Mouse (Mus musculus): ENCODE measurements at regions not wholly inside any gene's neighbourhood (a gene's known extent, or its start where the extent isn't known, plus 50 kb on each side); places are given as distances from the start of the nearest gene placed in this dataset.

DNA sequence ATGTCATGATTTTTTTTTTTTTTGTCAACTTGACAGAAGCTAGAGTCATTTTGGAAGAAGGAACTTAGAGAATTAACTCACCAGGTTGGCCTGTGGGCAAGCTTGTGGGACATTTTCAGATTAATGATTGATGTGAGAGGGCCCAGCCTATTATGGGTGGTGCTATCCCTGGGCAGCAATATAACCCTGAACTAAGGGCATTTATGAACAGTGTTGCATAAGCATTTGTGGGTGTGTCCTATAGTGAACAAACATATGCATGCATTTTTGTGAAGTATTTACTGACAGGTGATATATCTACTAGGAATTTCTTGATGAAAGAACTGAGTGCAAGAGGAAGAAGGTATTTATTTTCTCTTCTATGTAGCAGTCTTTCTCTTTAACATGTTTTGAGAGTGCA is 320.5 kb upstream of the Slc30a5 start:
- Histone ChIP-seq H3K9ac (replicated peaks) (no peak overlapping the region), H3K27ac (no peak overlapping the region), H3K9me3 (ENCODE audit: control insufficient read depth, low read length) (no peaks in the 10 kb centered on the region), H3K4me3 (ENCODE audit: insufficient read depth in 1 of 2, low read depth in 2 of 2, low read length in 2 of 2) (no peak overlapping the region), H3K4me2 (ENCODE audit: low read depth) (no peak overlapping the region), H3K27me3 (ENCODE audit: control insufficient read depth, insufficient read depth, low read length) (no peaks in the 10 kb centered on the region), H3K36me3 (replicated peaks; ENCODE audit: control insufficient read depth, insufficient read depth, low read depth) (no peaks in the 10 kb centered on the region), H3K4me1 (replicated peaks; ENCODE audit: control insufficient read depth in 2 of 2, insufficient read depth in 2 of 2, low read length in 1 of 2) (no peaks in the 10 kb centered on the region)
- ATAC-seq (ENCODE audit: insufficient read depth) (no peak), DNase-seq (ENCODE audit: low read depth in 3 of 3, low spot score in 3 of 3) (no peak)
- TF ChIP-seq EP300 (IDR thresholded peaks at IDR 0.05; ENCODE audit: low read depth), result no peak
- TF ChIP-seq CTCF (IDR thresholded peaks at IDR 0.05; ENCODE audit: low read depth), result no peak

DNA sequence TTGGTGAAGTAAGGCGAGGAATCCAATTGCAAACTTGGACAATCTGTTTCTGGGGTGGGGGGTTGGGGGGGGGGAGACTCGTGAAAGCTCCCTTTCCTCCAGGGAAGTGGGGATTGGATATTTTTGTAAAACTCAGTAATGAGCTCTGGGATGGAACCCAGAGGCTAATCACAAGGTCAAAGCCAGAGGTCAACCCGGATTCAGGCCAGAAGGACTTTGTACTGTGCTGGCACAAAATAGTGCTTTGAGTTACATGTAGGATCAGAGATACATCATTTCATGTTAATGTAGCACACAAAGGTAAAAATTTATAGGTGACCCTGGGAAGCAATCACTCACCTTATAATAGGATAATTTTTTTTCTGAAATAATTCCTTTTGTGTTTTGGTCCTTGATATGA is 309.5 kb upstream of the Slc30a5 start:
- Histone ChIP-seq H3K4me1 (replicated peaks; ENCODE audit: control insufficient read depth in 2 of 2, insufficient read depth in 2 of 2, low read length in 1 of 2) (no peaks in the 10 kb centered on the region), H3K27ac (no peak overlapping the region), H3K9ac (replicated peaks) (no peak overlapping the region), H3K9me3 (ENCODE audit: control insufficient read depth, low read length) (no peaks in the 10 kb centered on the region), H3K27me3 (ENCODE audit: control insufficient read depth, insufficient read depth, low read length) (no peaks in the 10 kb centered on the region), H3K4me2 (ENCODE audit: low read depth) (no peak overlapping the region), H3K4me3 (ENCODE audit: insufficient read depth in 1 of 2, low read depth in 2 of 2, low read length in 2 of 2) (no peak overlapping the region), H3K36me3 (replicated peaks; ENCODE audit: control insufficient read depth, insufficient read depth, low read depth) (no peaks in the 10 kb centered on the region)
- ATAC-seq (ENCODE audit: insufficient read depth), result no peak
- no peak for DNase-seq (ENCODE audit: low read depth in 3 of 3, low spot score in 3 of 3)
- WGBS (ENCODE audit: insufficient replicate concordance), result 43% methylated on average over 3 of the region's 3 CpGs
- TF ChIP-seq CTCF (IDR thresholded peaks at IDR 0.05; ENCODE audit: low read depth), result no peak
- no peak for TF ChIP-seq EP300 (IDR thresholded peaks at IDR 0.05; ENCODE audit: low read depth)

DNA sequence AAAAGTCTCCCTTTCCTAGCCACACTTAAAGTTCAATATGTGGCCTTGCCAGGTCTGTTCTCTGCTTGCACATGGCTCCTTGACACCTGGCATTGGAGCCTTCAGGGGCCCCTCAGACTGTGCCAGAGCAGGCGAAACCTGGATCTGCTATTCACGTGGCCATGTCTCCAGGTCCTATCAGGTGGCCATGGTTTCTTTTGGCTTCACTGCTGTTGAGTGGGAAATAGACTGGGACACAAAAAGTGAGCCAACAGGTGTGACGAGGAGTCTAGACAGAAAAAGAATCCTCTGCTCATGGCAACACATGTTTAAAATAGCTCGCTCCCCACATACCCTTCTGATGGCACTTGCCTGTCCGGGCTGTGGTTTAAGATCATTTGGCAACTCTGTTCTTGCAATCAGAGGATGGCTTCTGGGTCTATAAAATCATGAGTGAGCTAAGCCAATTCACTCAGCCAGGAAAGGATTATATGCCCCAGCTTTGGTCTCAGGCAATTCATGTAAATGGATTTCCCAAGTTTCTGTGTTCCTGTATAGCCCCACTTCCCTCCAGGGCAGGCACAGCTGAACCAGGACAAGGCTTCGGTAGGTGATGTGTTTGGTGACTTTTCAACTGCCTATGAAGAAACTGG is 309.0 kb upstream of the Slc30a5 start:
- DNase-seq (ENCODE audit: low read depth in 3 of 3, low spot score in 3 of 3) (no peak), ATAC-seq (ENCODE audit: insufficient read depth) (no peak)
- TF ChIP-seq EP300 (IDR thresholded peaks at IDR 0.05; ENCODE audit: low read depth), result no peak
- TF ChIP-seq CTCF (IDR thresholded peaks at IDR 0.05; ENCODE audit: low read depth), result no peak
- Histone ChIP-seq H3K4me3 (ENCODE audit: insufficient read depth in 1 of 2, low read depth in 2 of 2, low read length in 2 of 2) (no peak overlapping the region), H3K27ac (no peak overlapping the region), H3K4me2 (ENCODE audit: low read depth) (no peak overlapping the region), H3K9me3 (ENCODE audit: control insufficient read depth, low read length) (no peaks in the 10 kb centered on the region), H3K9ac (replicated peaks) (no peak overlapping the region), H3K4me1 (replicated peaks; ENCODE audit: control insufficient read depth in 2 of 2, insufficient read depth in 2 of 2, low read length in 1 of 2) (no peaks in the 10 kb centered on the region), H3K27me3 (ENCODE audit: control insufficient read depth, insufficient read depth, low read length) (no peaks in the 10 kb centered on the region), H3K36me3 (replicated peaks; ENCODE audit: control insufficient read depth, insufficient read depth, low read depth) (no peaks in the 10 kb centered on the region)
- WGBS (ENCODE audit: insufficient replicate concordance), result 67% methylated on average over 6 of the region's 6 CpGs

DNA sequence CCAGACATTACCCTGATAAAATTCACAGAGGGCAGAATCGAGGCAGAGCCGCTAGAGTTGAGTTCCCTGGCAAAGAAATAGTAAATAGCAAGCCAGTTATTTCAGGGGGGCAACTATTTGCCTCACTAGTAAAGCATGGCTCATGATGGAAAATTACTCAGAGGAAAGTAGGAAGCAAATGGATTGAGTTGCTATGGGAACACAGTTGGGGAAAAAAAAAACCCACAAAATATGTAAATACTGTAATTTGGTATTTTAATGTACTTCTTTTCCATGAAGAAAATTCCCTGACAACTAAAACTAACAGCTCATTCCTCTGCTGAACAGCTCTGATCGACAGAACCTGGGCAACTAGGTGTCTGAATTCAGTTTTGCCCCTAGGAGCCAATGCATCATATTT is 296.2 kb upstream of the Slc30a5 start:
- no peak overlapping the region for H3K4me3 ChIP-seq (ENCODE audit: insufficient read depth in 1 of 2, low read depth in 2 of 2, low read length in 2 of 2)
- H3K36me3 ChIP-seq (replicated peaks; ENCODE audit: control insufficient read depth, insufficient read depth, low read depth), result no peaks in the 10 kb centered on the region
- H3K9me3 ChIP-seq (ENCODE audit: control insufficient read depth, low read length), result no peaks in the 10 kb centered on the region
- H3K27ac ChIP-seq, result no peak overlapping the region
- no peak for ATAC-seq (ENCODE audit: insufficient read depth)
- no peak overlapping the region for H3K4me2 ChIP-seq (ENCODE audit: low read depth)
- TF ChIP-seq CTCF (IDR thresholded peaks at IDR 0.05; ENCODE audit: low read depth), result no peak
- TF ChIP-seq EP300 (IDR thresholded peaks at IDR 0.05; ENCODE audit: low read depth), result no peak
- no peaks in the 10 kb centered on the region for H3K4me1 ChIP-seq (replicated peaks; ENCODE audit: control insufficient read depth in 2 of 2, insufficient read depth in 2 of 2, low read length in 1 of 2)
- H3K27me3 ChIP-seq (ENCODE audit: control insufficient read depth, insufficient read depth, low read length), result no peaks in the 10 kb centered on the region
- 60% methylated on average over 3 of the region's 3 CpGs for WGBS (ENCODE audit: insufficient replicate concordance)
- no peak for DNase-seq (ENCODE audit: low read depth in 3 of 3, low spot score in 3 of 3)
- no peak overlapping the region for H3K9ac ChIP-seq (replicated peaks)

DNA sequence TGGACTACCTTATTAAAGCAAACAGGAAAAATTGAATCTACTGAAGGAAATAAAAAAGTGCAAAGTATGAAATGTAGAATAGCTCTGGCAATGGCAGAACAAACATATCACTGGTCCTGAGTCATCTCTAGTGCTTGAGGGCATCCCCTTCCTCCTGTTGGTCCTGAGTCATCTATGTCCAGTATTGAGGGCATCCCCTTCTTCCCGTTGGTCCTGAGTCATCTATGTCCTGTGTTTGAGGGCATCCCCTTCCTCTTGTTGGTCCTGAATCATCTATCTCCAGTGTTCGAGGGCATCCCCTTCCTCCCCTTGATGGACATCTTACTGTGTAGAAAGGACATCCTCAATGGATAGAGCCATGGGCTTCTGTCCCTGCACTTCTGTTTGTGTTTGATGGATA is 294.6 kb upstream of the Slc30a5 start:
- H3K4me3 ChIP-seq (ENCODE audit: insufficient read depth in 1 of 2, low read depth in 2 of 2, low read length in 2 of 2), result no peak overlapping the region

More for the DNA sequence above, 294.6 kb upstream of the Slc30a5 start:
- Histone ChIP-seq H3K9ac (replicated peaks) (no peak overlapping the region), H3K4me2 (ENCODE audit: low read depth) (no peak overlapping the region), H3K27ac (no peak overlapping the region), H3K27me3 (ENCODE audit: control insufficient read depth, insufficient read depth, low read length) (no peaks in the 10 kb centered on the region), H3K9me3 (ENCODE audit: control insufficient read depth, low read length) (no peaks in the 10 kb centered on the region), H3K4me1 (replicated peaks; ENCODE audit: control insufficient read depth in 2 of 2, insufficient read depth in 2 of 2, low read length in 1 of 2) (no peaks in the 10 kb centered on the region), H3K36me3 (replicated peaks; ENCODE audit: control insufficient read depth, insufficient read depth, low read depth) (no peaks in the 10 kb centered on the region)
- WGBS (ENCODE audit: insufficient replicate concordance), result 42% methylated on average over 2 of the region's 2 CpGs
- ATAC-seq (ENCODE audit: insufficient read depth), result no peak
- TF ChIP-seq CTCF (IDR thresholded peaks at IDR 0.05; ENCODE audit: low read depth) (no peak), EP300 (IDR thresholded peaks at IDR 0.05; ENCODE audit: low read depth) (no peak)
- DNase-seq (ENCODE audit: low read depth in 3 of 3, low spot score in 3 of 3), result no peak

Data from liver, embryonic 14.5 days (tissue).